Mouse (Mus musculus) hindbrain, embryonic 12.5 days (tissue): ENCODE measurements around the gene Khdc1b. TPM values are rescaled to one million over a fixed set of nuclear protein-coding genes. Genes with fewer than 3 reads are reported as not detected.
A peak's percentile ranks its signal among the peaks of the same experiment; 100 is the strongest.
"Not testable (repeated sequence)": the region's sequence is repeated elsewhere in the genome, so short reads cannot be mapped to it uniquely, and the experiment has no call there.

ENCODE experiments used
- ATAC-seq: fragments of 200-750 bp; cut with Nextera tagmentation; 2 replicates; pipeline ENCODE4 v1.8.0; 2017; ENCODE audit warnings: moderate TSS enrichment; ENCODE audit not compliant: low FRiP score
- H3K27ac ChIP-seq: fragments of 300-500 bp; sonication (generic); 2 replicates; pipeline ENCODE4 v1.5.1; 2016; ENCODE audit warnings: mild to moderate bottlenecking
- H3K27me3 ChIP-seq: fragments of 300-500 bp; sonication (generic); 2 replicates; pipeline ENCODE4 v1.6.1; 2016; ENCODE audit warnings: mild to moderate bottlenecking
- H3K36me3 ChIP-seq: fragments of 300-500 bp; sonication (generic); 2 replicates; pipeline ENCODE4 v1.6.1; 2016; ENCODE audit warnings: mild to moderate bottlenecking
- H3K4me1 ChIP-seq: fragments of 300-500 bp; sonication (generic); 2 replicates; pipeline ENCODE4 v1.6.1; 2016
- H3K4me2 ChIP-seq: fragments of 300-500 bp; sonication (generic); replicated peaks from 2 replicates; pipeline ENCODE4 v1.6.1; 2016; ENCODE audit warnings: mild to moderate bottlenecking
- H3K4me3 ChIP-seq: fragments of 300-500 bp; sonication (generic); 2 replicates; pipeline ENCODE4 v1.5.1; 2016; ENCODE audit warnings: mild to moderate bottlenecking
- H3K9ac ChIP-seq: fragments of 300-500 bp; sonication (generic); 2 replicates; pipeline ENCODE4 v1.6.1; 2016; ENCODE audit warnings: mild to moderate bottlenecking, moderate library complexity
- H3K9me3 ChIP-seq: fragments of 300-500 bp; sonication (generic); replicated peaks from 2 replicates; pipeline ENCODE4 v1.6.1; 2016; ENCODE audit warnings: mild to moderate bottlenecking
- WGBS: fragments of 180-500 bp; shearing (Covaris S2); methylation state at CpG from one replicate; pipeline ENCODE4 v1.1.7; 2016; 5-methylcytosine and 5-hydroxymethylcytosine counted together
- polyA plus RNA-seq: library from polyadenylated mRNA; unstranded; fragments of >200 nt; fragmentation: Nextera tagmentation; extraction: Ambion mirVana; gene quantifications from 2 replicates; pipeline ENCODE4 v1.2.1, GENCODE M21; 2016

Khdc1b gene
- 0.09 TPM in 1 of 2 replicates, not detected in the other for polyA plus RNA-seq

DNA sequence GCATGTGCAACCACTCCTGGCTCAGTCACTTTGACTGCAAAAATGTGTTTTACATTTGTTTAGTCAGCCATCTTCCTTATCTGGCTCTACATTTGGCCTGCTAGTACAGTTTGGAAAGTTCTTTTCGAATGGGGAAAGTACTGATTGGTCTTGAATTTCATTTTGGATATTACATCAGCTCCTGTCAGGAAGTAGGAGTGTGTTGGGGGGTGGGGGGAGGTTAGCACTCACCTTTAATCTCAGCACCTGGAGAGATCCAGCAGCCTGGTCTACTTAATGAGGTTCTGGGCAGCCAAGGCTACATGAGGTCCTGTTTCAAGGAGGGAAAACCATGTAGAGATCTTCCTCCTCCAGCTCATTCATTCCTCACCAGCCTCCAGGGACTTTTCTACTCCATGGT is at the start of gene Khdc1b:
Gene Khdc1b, plus strand, starts transcription at position 301 of the 400 bp plus-strand sequence.
- H3K36me3 ChIP-seq: no peaks in the 10 kb centered on the region
- no peaks in the 10 kb centered on the region for H3K9me3 ChIP-seq
- H3K4me2 ChIP-seq: no peak within 1 kb of the TSS
- no peak for ATAC-seq
- H3K4me1 ChIP-seq: no peaks in the 10 kb centered on the region
- H3K27ac ChIP-seq: no peak within 1 kb of the TSS
- no peak within 1 kb of the TSS for H3K9ac ChIP-seq
- 97% methylated on average over 1 of the region's 1 CpGs for WGBS
- H3K4me3 ChIP-seq: no peak within 1 kb of the TSS
- H3K27me3 ChIP-seq: no peaks in the 10 kb centered on the region

DNA sequence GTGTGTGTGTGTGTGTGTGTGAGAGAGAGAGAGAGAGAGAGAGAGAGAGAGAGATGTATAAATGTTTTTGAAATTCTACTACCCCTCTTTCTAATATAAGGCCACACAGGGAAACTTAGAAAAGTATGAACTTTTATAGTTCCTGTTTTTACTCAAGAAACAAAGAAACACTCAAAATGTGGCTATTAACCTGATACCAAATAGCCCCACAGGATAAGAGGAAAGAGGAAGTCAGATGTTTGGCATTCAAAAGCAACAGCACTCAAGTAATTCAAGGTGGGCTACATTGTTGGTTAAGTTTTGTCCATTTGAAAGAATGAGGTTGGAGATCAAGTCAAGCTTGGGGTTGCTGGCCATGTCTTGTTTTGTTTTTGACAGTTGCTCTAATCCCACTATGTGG is 47.5 kb upstream of the Khdc1b start:
- Histone ChIP-seq H3K27me3 (no peaks in the 10 kb centered on the region), H3K27ac (no peak overlapping the region), H3K4me1 (no peaks in the 10 kb centered on the region), H3K4me2 (no peak overlapping the region), H3K9me3 (no peaks in the 10 kb centered on the region), H3K9ac (no peak overlapping the region), H3K36me3 (no peaks in the 10 kb centered on the region), H3K4me3 (no peak overlapping the region)
- ATAC-seq: no peak

DNA sequence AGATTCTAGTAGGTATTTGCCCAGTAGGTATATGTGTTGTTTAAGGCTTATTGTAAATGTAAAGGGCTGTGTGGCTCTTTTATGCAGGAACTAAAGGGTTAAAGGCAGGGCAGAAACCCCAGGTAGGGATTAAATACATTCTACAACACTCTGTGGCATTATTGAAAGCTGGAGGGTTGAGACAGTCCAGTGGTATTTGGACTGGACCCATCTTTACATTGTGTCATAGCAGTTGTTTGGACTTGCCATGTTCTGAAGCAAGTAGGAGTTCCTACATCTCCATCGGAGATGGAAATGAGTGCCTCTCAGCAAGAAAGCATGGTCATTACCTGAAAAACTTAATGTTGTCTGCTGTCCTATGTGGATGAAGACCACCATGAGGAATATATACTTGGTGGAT is 42.6 kb upstream of the Khdc1b start:
- no peak for ATAC-seq
- no peaks in the 10 kb centered on the region for H3K4me1 ChIP-seq
- H3K9me3 ChIP-seq: no peaks in the 10 kb centered on the region
- H3K4me2 ChIP-seq: no peak overlapping the region
- no peak overlapping the region for H3K9ac ChIP-seq
- H3K27me3 ChIP-seq: no peaks in the 10 kb centered on the region
- no peak overlapping the region for H3K4me3 ChIP-seq
- no peaks in the 10 kb centered on the region for H3K36me3 ChIP-seq
- H3K27ac ChIP-seq: no peak overlapping the region
- WGBS: 87% methylated on average over 1 of the region's 1 CpGs

DNA sequence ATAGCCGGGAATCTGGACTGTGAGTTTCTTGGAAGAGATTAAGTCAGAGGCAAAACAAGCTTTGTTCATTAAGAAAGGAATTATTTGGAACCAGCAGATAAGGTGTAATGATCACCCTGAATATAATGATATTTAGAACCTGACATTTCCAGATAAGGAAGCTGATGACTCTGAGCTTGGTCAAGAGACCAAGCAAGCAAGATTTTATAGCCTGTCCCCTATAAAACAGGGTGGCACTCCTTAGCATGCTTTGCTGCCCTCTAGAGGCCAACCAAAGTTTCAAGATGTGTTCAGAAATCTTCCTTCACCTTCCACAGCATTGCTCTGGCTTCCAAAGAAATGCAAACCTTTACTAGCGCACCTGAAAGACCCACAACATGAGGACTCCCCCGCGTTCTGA is 39.1 kb upstream of the Khdc1b start:
- H3K9me3 ChIP-seq: no peaks in the 10 kb centered on the region
- H3K36me3 ChIP-seq: no peaks in the 10 kb centered on the region
- H3K4me3 ChIP-seq: no peak overlapping the region
- no peaks in the 10 kb centered on the region for H3K27me3 ChIP-seq
- H3K9ac ChIP-seq: no peak overlapping the region
- H3K4me1 ChIP-seq: no peaks in the 10 kb centered on the region
- no peak overlapping the region for H3K4me2 ChIP-seq
- no peak overlapping the region for H3K27ac ChIP-seq
- WGBS: 63% methylated on average over 4 of the region's 4 CpGs
- ATAC-seq: no peak

DNA sequence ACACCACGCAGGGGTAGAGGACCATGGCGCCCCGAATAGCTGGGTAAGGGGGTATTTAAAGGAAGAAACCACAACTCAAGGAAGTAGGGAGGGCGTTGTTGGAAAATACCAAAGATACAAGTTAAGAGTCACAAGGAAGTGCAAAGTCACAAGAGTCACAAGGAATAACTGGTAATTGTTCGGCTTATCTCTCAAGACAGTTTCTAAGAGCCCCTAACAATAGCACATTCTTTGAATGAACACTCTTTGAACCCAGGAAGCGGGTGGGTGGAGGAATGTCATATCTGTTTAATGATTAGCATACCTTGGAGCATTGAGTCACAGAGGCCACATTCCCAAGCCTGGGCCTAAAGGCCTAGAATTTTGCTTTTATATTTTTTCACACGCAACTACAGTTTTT is 38.6 kb upstream of the Khdc1b start:
- not testable (repeated sequence) for H3K36me3 ChIP-seq, H3K9me3 ChIP-seq, ATAC-seq, H3K27ac ChIP-seq, H3K4me2 ChIP-seq, H3K4me3 ChIP-seq, H3K4me1 ChIP-seq, H3K9ac ChIP-seq, H3K27me3 ChIP-seq
- WGBS: 92% methylated on average over 7 of the region's 7 CpGs

DNA sequence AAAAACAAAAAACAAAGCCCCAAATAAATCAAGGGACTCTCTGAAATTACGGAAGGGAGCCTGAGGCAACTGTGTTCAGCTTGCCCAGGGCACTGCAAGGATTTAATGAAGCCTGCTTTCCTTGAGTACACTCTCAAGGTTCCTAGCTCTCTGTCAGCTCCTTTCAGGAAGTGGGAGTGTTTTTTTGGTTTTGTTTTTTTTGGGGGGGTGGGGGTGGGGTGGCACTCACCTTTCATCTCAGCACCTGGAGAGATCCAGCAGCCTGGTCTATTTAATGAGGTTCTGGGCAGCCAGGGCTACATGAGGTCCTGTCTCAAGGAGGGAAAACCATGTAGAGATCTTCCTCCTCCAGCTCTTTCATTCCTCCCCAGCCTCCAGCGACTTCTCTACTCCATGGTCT is 34.0 kb upstream of the Khdc1b start, which contains the start of gene Khdc1a:
Gene Khdc1a, plus strand, starts transcription at position 301 of the 400 bp plus-strand sequence.
- H3K36me3 ChIP-seq: no peaks in the 10 kb centered on the region
- no peak within 1 kb of the TSS for H3K9ac ChIP-seq
- 82% methylated on average over 2 of the region's 2 CpGs for WGBS
- no peak for ATAC-seq
- no peak within 1 kb of the TSS for H3K4me3 ChIP-seq
- H3K4me2 ChIP-seq: no peak within 1 kb of the TSS
- no peaks in the 10 kb centered on the region for H3K9me3 ChIP-seq
- no peaks in the 10 kb centered on the region for H3K27me3 ChIP-seq
- H3K27ac ChIP-seq: no peak within 1 kb of the TSS
- H3K4me1 ChIP-seq: no peaks in the 10 kb centered on the region

DNA sequence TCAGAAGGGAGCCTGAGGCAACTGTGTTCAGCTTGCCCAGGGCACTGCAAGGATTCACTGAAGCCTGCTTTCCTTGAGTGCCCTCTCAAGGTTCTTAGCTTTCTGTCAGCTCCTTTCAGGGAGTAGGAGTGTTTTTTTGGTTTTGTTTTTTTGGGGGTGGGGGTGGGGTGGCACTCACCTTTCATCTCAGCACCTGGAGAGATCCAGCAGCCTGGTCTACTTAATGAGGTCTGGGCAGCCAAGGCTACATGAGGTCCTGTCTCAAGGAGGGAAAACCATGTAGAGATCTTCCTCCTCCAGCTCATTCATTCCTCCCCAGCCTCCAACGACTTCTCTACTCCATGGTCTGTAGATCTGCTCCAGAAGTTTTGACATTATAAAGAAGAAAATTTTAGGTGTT is 15.3 kb upstream of the Khdc1b start, which contains the start of gene Khdc1c:
Gene Khdc1c, plus strand, starts transcription at position 301 of the 400 bp plus-strand sequence.
- not testable (repeated sequence) for H3K27ac ChIP-seq, H3K27me3 ChIP-seq, H3K9ac ChIP-seq, H3K4me1 ChIP-seq, ATAC-seq, H3K9me3 ChIP-seq, H3K36me3 ChIP-seq, H3K4me3 ChIP-seq, H3K4me2 ChIP-seq
- 55% methylated on average over 1 of the region's 1 CpGs for WGBS

DNA sequence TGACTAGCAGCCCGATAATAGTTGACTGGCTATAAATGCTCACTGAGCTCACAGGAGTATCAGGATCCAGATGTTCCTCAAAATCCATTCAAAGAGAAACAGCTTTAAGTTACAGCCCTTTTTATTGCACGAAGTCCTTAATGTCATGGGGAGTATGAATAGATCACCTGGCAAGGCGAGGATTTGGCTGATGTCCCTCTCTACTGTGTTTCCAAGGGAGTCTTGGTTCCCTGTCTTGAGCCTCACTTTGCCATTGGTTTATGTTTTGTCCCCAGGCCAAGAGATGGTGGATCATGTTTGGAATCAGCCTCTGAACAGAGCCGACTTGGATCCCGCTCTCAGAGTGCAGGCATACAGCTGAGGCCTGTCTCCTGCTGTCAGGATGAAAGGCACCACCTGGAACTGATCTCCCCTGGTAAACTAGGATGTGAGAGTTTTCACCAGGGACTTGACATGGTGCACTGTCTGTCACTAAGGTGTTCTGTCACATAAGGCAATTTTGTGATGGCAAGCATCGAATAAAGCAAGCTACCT is 7.8 kb downstream of the Khdc1b start:
- H3K9ac ChIP-seq: no peak overlapping the region
- H3K4me3 ChIP-seq: no peak overlapping the region
- no peak overlapping the region for H3K4me2 ChIP-seq
- 71% methylated on average over 6 of the region's 6 CpGs for WGBS
- H3K9me3 ChIP-seq: no peaks in the 10 kb centered on the region
- H3K27me3 ChIP-seq: no peaks in the 10 kb centered on the region
- ATAC-seq: no peak
- no peaks in the 10 kb centered on the region for H3K36me3 ChIP-seq
- H3K27ac ChIP-seq: no peak overlapping the region
- no peaks in the 10 kb centered on the region for H3K4me1 ChIP-seq

DNA sequence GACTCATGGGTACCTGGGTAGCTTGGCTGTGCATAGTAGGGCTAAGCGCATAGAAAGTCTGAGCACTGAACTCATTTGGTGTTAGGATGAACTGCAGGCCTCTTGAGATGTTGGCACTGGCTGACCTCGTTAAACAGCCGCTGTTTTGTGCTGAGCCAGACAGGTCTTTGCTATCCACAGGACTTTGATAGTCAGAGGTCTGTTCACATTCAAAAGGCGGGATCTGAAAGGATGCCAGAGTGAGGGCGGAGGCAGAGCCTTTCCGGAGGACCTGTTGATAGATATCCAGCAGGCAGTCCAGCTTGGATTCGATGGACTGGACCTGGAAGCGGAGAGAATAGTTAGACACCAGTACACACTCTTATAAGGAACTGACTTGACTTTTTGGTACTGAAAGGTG is 19.4 kb downstream of the Khdc1b start:
- Histone ChIP-seq H3K36me3 (no peaks in the 10 kb centered on the region), H3K9ac (no peak overlapping the region), H3K4me3 (no peak overlapping the region), H3K4me1 (no peaks in the 10 kb centered on the region), H3K4me2 (no peak overlapping the region), H3K27me3 (no peaks in the 10 kb centered on the region), H3K27ac (no peak overlapping the region), H3K9me3 (no peaks in the 10 kb centered on the region)
- ATAC-seq: no peak
- 80% methylated on average over 8 of the region's 8 CpGs for WGBS

DNA sequence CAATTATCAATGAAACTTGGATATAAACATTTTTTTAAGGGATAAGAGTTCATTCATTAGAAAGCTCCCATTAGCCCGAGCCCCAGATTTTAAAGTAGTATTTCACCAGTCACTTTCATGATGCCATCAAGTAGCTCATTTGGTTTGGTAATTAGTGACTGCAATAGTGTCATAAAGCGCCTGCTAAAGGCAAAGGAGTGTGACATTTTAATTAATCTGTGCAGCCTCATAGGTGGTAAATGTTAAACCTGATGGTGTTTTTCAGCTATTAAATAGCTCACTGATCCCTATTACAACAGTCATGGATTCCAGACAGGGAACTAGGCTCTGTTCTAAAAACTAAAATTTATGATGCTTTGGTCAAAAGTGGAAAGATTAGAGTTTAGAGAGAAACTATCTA is 23.9 kb downstream of the Khdc1b start:
- Histone ChIP-seq H3K4me1 (peaks cover 8% of the 10 kb centered on the region; the same call in 1 of the 2 replicates), H3K9ac (no peak overlapping the region), H3K27ac (no peak overlapping the region), H3K4me3 (no peak overlapping the region), H3K36me3 (no peaks in the 10 kb centered on the region), H3K4me2 (no peak overlapping the region), H3K27me3 (no peaks in the 10 kb centered on the region), H3K9me3 (no peaks in the 10 kb centered on the region)
- ATAC-seq: no peak
- WGBS: 63% methylated on average over 2 of the region's 2 CpGs

DNA sequence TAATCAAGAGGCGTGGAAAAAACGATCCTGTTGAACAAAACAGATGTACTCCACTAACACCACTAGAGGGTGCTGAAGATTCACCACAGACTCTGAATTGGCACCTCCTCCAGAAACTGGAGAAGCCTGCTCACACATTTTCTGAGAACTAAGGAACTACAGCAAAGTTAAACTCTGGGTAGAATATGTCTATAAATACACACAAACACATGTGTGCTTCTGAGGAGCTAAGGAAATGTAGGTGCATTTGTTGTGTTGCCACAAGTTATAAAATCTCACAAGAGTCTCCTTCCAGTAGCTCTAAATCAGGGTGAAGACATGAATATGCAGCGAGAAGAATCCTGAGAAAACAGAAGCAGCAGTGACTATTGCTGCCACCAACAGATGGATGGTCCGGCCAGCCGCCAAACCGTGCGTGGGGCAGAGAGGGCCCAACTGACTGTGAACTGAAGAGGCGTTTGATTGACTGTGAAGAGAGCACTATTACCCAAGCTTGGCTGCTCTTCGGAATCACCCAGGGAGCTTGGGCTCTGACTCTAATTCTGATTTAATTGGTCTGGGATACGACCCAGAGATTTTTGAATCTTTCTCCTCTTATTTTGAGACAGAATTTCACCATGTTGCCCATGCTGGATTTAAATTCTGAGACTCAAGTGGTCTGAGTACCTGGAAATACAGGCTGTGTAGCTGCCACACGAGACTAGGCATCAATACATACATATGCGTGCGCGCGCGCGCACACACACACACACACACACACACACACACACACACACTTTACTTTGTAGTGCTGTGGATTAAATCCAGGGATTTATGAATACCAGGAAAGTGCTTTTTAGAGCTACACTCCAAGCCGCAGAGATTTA is 28.2 kb downstream of the Khdc1b start:
- no peaks in the 10 kb centered on the region for H3K36me3 ChIP-seq
- 59% methylated on average over 18 of the region's 18 CpGs for WGBS
- no peak overlapping the region for H3K9ac ChIP-seq
- no peaks in the 10 kb centered on the region for H3K9me3 ChIP-seq
- H3K4me1 ChIP-seq: peaks cover 8% of the 10 kb centered on the region; the same call in 1 of the 2 replicates
- no peaks in the 10 kb centered on the region for H3K27me3 ChIP-seq
- ATAC-seq: peak; percentile 85
- no peak overlapping the region for H3K27ac ChIP-seq
- H3K4me3 ChIP-seq: no peak overlapping the region
- H3K4me2 ChIP-seq: no peak overlapping the region

DNA sequence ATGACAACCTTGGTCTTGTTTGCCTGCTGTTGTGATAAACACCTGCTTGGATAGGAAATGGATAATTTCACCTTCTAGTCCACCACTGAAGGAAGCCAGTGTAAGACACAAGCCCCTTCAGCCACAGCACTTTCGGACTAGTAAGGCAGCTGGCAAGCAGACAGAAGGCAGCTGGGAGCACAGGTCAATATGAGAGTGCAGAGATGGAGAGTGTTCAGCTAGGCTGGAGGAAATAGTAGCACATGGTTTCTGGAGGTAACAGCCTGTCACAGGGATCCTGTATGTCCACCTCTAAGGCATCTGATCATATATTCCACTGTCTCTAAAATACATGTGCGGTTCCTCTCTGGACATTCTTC is 28.8 kb downstream of the Khdc1b start:
- H3K36me3 ChIP-seq: no peaks in the 10 kb centered on the region
- H3K27me3 ChIP-seq: no peaks in the 10 kb centered on the region
- no peak overlapping the region for H3K27ac ChIP-seq
- no peak overlapping the region for H3K9ac ChIP-seq
- H3K4me1 ChIP-seq: peaks cover 8% of the 10 kb centered on the region; the same call in 1 of the 2 replicates
- ATAC-seq: no peak
- no peak overlapping the region for H3K4me2 ChIP-seq
- no peaks in the 10 kb centered on the region for H3K9me3 ChIP-seq
- H3K4me3 ChIP-seq: no peak overlapping the region
- 91% methylated on average over 2 of the region's 2 CpGs for WGBS

DNA sequence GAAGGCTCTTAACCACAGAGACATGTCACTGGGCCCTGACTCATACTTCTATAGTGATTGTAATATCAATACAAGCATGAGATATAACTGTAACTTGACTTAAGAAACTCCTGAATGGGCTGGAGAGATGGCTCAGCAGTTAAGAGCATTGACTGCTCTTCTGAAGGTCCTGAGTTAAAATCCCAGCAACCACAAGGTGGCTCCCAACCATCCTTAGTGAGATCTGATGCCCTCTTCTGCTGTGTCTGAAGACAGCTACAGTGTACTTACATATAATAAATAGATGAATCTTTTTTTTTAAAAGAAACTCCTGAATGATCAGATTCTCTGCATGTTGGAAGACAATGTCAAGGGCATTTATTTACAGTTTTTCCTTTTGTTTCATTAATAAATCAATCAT is 36.0 kb downstream of the Khdc1b start:
- Histone ChIP-seq H3K27ac (no peak overlapping the region), H3K9ac (no peak overlapping the region), H3K4me2 (no peak overlapping the region), H3K9me3 (no peaks in the 10 kb centered on the region), H3K36me3 (no peaks in the 10 kb centered on the region), H3K4me3 (no peak overlapping the region), H3K27me3 (no peaks in the 10 kb centered on the region), H3K4me1 (no peaks in the 10 kb centered on the region)
- ATAC-seq: no peak
